10 mouse cellular contexts compared by ENCODE assay signal in genomic region chr2:124554751-124555415, GRCm38 (mm10).
DNase-seq lines count a peak whose midpoint lies in the region; ATAC-seq and TF ChIP-seq lines count a peak whose summit lies in the region.
"Had no signal": no experiment of that assay in that cellular context is flagged by ENCODE, and none has a peak within 500 bp of the region (broad histone marks: within the 10 kb centered on the region; RNA-seq: fewer than 3 reads in every experiment).

No protein-coding gene starts in this region.

- no peak for ATAC-seq in midbrain, embryonic 14.5 days (ENCODE audit: low FRiP score, low TSS enrichment)
- no peak; the same call in 1 of the 2 replicates for ATAC-seq in kidney, postnatal 0 days (replicated peaks; ENCODE audit: low FRiP score, low read depth)
- no peak for ATAC-seq in neural tube, embryonic 15.5 days (ENCODE audit: low FRiP score)
- ATAC-seq in monocyte, adult 5-6 weeks (replicated peaks; ENCODE audit: insufficient number of reproducible peaks, low FRiP score, low TSS enrichment, poor library complexity, severe bottlenecking), result no peak

- no peak overlapping the region for H3K4me3 ChIP-seq in midbrain, embryonic 14.5 days (replicated peaks; ENCODE audit: low read depth, low read length)
- no peak overlapping the region for H3K4me3 ChIP-seq in midbrain, embryonic 10.5 days
- no peak overlapping the region for H3K4me3 ChIP-seq in kidney, postnatal 0 days (replicated peaks; ENCODE audit: low read depth, low read length)
- H3K4me3 ChIP-seq in neural tube, embryonic 15.5 days (replicated peaks), result no peak overlapping the region

- no peaks in the 10 kb centered on the region for H3K4me1 ChIP-seq in midbrain, embryonic 14.5 days (ENCODE audit: control insufficient read depth, insufficient read depth, low read length)
- peaks cover 6% of the 10 kb centered on the region; the same call in 1 of the 2 replicates for H3K4me1 ChIP-seq in midbrain, embryonic 10.5 days
- H3K4me1 ChIP-seq in kidney, postnatal 0 days (replicated peaks; ENCODE audit: insufficient read depth, low read length), result no peaks in the 10 kb centered on the region
- 0 out of 2 replicates have a peak, but pooled peaks cover 8% of the 10 kb centered on the region for H3K4me1 ChIP-seq in neural tube, embryonic 15.5 days

- peak overlapping the region; percentile 2; the same call in 1 of the 2 replicates for H3K27ac ChIP-seq in midbrain, embryonic 14.5 days (replicated peaks; ENCODE audit: low read depth, low read length)
- no peak overlapping the region for H3K27ac ChIP-seq in midbrain, embryonic 10.5 days (replicated peaks)
- peak overlapping the region; percentile 67 for H3K27ac ChIP-seq in kidney, postnatal 0 days
- peak overlapping the region; percentile 48 for H3K27ac ChIP-seq in neural tube, embryonic 15.5 days (replicated peaks)

- 84% methylated on average over 1 of the region's 1 CpGs for WGBS in midbrain, embryonic 14.5 days
- WGBS in midbrain, embryonic 10.5 days, result 72% methylated on average over 1 of the region's 1 CpGs
- 57% methylated on average over 1 of the region's 1 CpGs for WGBS in kidney, postnatal 0 days
- WGBS in neural tube, embryonic 15.5 days, result 84% methylated on average over 1 of the region's 1 CpGs

- no peak overlapping the region for H3K9ac ChIP-seq in midbrain, embryonic 14.5 days (replicated peaks; ENCODE audit: low read length)
- H3K9ac ChIP-seq in kidney, postnatal 0 days (ENCODE audit: low read depth, low read length), result no peak overlapping the region
- H3K9ac ChIP-seq in neural tube, embryonic 15.5 days (replicated peaks), result no peak overlapping the region

- TF ChIP-seq CTCF in kidney, postnatal 0 days (IDR thresholded peaks at IDR 0.05; ENCODE audit: low read depth), result no peak

- H3K36me3 ChIP-seq in midbrain, embryonic 14.5 days (ENCODE audit: control insufficient read depth, insufficient read depth, low read length), result no peaks in the 10 kb centered on the region
- no peaks in the 10 kb centered on the region for H3K36me3 ChIP-seq in midbrain, embryonic 10.5 days
- H3K36me3 ChIP-seq in kidney, postnatal 0 days (ENCODE audit: insufficient read depth, low read length), result no peaks in the 10 kb centered on the region
- no peaks in the 10 kb centered on the region for H3K36me3 ChIP-seq in neural tube, embryonic 15.5 days

- intact Hi-C loops in left cerebral cortex, postnatal 25 days (cut with DNase I), result no loop called here

- peak; percentile 18 to 52 for DNase-seq in adrenal gland, adult (ENCODE audit: inconsistent age in 2 of 2, low spot score in 1 of 2)
- DNase-seq in adrenal gland, adult 18-20 months (ENCODE audit: low spot score in 2 of 2), result no peak
- DNase-seq in midbrain, embryonic 14.5 days, result no peak
- no peak for DNase-seq in midbrain, embryonic 10.5 days (ENCODE audit: low spot score)
- peak; percentile 70 for DNase-seq in kidney, postnatal 0 days (ENCODE audit: low spot score)
- DNase-seq in left cerebral cortex, postnatal 25 days (ENCODE audit: low spot score in 2 of 2), result no peak
- DNase-seq: cerebellum, adult 11 months; thymus, postnatal 4 days had no signal

- H3K4me2 ChIP-seq in midbrain, embryonic 14.5 days (ENCODE audit: low read length), result no peak overlapping the region
- no peak overlapping the region for H3K4me2 ChIP-seq in kidney, postnatal 0 days (ENCODE audit: low read length)
- no peak overlapping the region for H3K4me2 ChIP-seq in neural tube, embryonic 15.5 days

- no peaks in the 10 kb centered on the region for H3K27me3 ChIP-seq in midbrain, embryonic 14.5 days (ENCODE audit: control insufficient read depth, insufficient read depth, low read length)
- no peaks in the 10 kb centered on the region for H3K27me3 ChIP-seq in midbrain, embryonic 10.5 days (ENCODE audit: low read depth, poor library complexity, severe bottlenecking)
- no peaks in the 10 kb centered on the region for H3K27me3 ChIP-seq in kidney, postnatal 0 days (ENCODE audit: insufficient read depth, low read length)
- no peaks in the 10 kb centered on the region for H3K27me3 ChIP-seq in neural tube, embryonic 15.5 days (replicated peaks)

- no peaks in the 10 kb centered on the region for H3K9me3 ChIP-seq in midbrain, embryonic 14.5 days (ENCODE audit: control insufficient read depth, low read length)
- no peaks in the 10 kb centered on the region for H3K9me3 ChIP-seq in midbrain, embryonic 10.5 days (replicated peaks)
- H3K9me3 ChIP-seq in kidney, postnatal 0 days (replicated peaks; ENCODE audit: low read length), result no peaks in the 10 kb centered on the region
- no peaks in the 10 kb centered on the region for H3K9me3 ChIP-seq in neural tube, embryonic 15.5 days (replicated peaks)

Comparison
In these comparisons a context has a peak if more than half of its experiments do, and no peak if none do; other contexts are left out.
1. DNase-seq: peak in adrenal gland, adult (2 of 2) and kidney, postnatal 0 days (single experiment); none in adrenal gland, adult 18-20 months (0 of 2), midbrain, embryonic 14.5 days (single experiment), midbrain, embryonic 10.5 days (single experiment) and left cerebral cortex, postnatal 25 days (0 of 2).